Mouse (Mus musculus) hindbrain, embryonic 11.5 days (tissue): Measurements from ENCODE around the gene Pip4k2a. TPM values are rescaled to one million over a fixed set of nuclear protein-coding genes. Genes with fewer than 3 reads are reported as not detected.

Experiments used
- ATAC-seq: fragments of 200-750 bp; cut with Nextera tagmentation; 2 replicates; pipeline ENCODE4 v1.8.0; 2017; ENCODE audit warnings: mild to moderate bottlenecking, moderate TSS enrichment, moderate library complexity; ENCODE audit not compliant: low FRiP score
- DNase-seq: peaks from one replicate; pipeline ENCODE4 v3.0.0-alpha.2; 2015; ENCODE audit warnings: low spot score
- H3K27ac ChIP-seq: fragments of 300-500 bp; sonication (generic); 2 replicates; pipeline ENCODE4 v1.5.1; 2014; ENCODE audit warnings: mild to moderate bottlenecking, low read depth, low read length
- H3K27me3 ChIP-seq: fragments of 300-500 bp; sonication (generic); 2 replicates; pipeline ENCODE4 v1.6.1; 2014; ENCODE audit warnings: mild to moderate bottlenecking, low read length, moderate library complexity, mixed read lengths; ENCODE audit not compliant: control insufficient read depth, insufficient read depth
- H3K36me3 ChIP-seq: fragments of 300-500 bp; sonication (generic); 2 replicates; pipeline ENCODE4 v1.6.1; 2014; ENCODE audit warnings: mild to moderate bottlenecking, low read length, moderate library complexity, mixed read lengths; ENCODE audit not compliant: control insufficient read depth, insufficient read depth
- H3K4me1 ChIP-seq: fragments of 300-500 bp; sonication (generic); replicated peaks from 2 replicates; pipeline ENCODE4 v1.6.1; 2014; ENCODE audit warnings: low read length, mixed read lengths; ENCODE audit not compliant: control insufficient read depth, insufficient read depth
- H3K4me2 ChIP-seq: fragments of 300-500 bp; sonication (generic); replicated peaks from 2 replicates; pipeline ENCODE4 v1.6.1; 2014; ENCODE audit warnings: mild to moderate bottlenecking, low read depth, low read length
- H3K4me3 ChIP-seq: fragments of 300-500 bp; sonication (generic); 2 replicates; pipeline ENCODE4 v1.5.1; 2014; ENCODE audit warnings: low read depth, low read length
- H3K9ac ChIP-seq: fragments of 300-500 bp; sonication (generic); 2 replicates; pipeline ENCODE4 v1.6.1; 2014; ENCODE audit warnings: low read depth, low read length
- H3K9me3 ChIP-seq: fragments of 300-500 bp; sonication (generic); 2 replicates; pipeline ENCODE4 v1.6.1; 2016; ENCODE audit warnings: low read length; ENCODE audit not compliant: control insufficient read depth
- WGBS: fragments of 180-500 bp; shearing (Covaris S2); extraction: QIAGEN DNeasy Blood & Tissue Kit; methylation state at CpG from one replicate; pipeline ENCODE4 v1.1.7; 2014; 5-methylcytosine and 5-hydroxymethylcytosine counted together
- polyA plus RNA-seq: library from polyadenylated mRNA; unstranded; fragments of >200 nt; fragmentation: Nextera tagmentation; extraction: Ambion mirVana; gene quantifications from 2 replicates; pipeline ENCODE4 v1.2.1, GENCODE M21; 2014

Pip4k2a gene
- polyA plus RNA-seq, 1 experiment from 2014 or later: 10.8 TPM

GRCm38 (mm10) chr2:18933418-18933817, 64.5 kb downstream of the Pip4k2a start:
- Histone ChIP-seq H3K36me3 (no peaks in the 10 kb centered on the region), H3K4me2 (no peak overlapping the region), H3K27ac (no peak overlapping the region), H3K4me1 (no peaks in the 10 kb centered on the region), H3K4me3 (no peak overlapping the region), H3K27me3 (no peaks in the 10 kb centered on the region), H3K9ac (no peak overlapping the region), H3K9me3 (no peaks in the 10 kb centered on the region)
- DNase-seq: no peak
- WGBS: 44% methylated on average over 7 of the region's 7 CpGs
- 0 out of 2 replicates have a peak, but pooled peaks have one; percentile 38 for ATAC-seq

- Histone ChIP-seq H3K27ac (no peak overlapping the region), H3K4me3 (no peak overlapping the region), H3K9me3 (no peaks in the 10 kb centered on the region), H3K4me2 (no peak overlapping the region), H3K27me3 (no peaks in the 10 kb centered on the region), H3K9ac (no peak overlapping the region), H3K4me1 (no peaks in the 10 kb centered on the region), H3K36me3 (no peaks in the 10 kb centered on the region)
- ATAC-seq (no peak), DNase-seq (no peak)
- 91% methylated on average over 13 of the region's 13 CpGs for WGBS
These were observed 67.4 kb downstream of the Pip4k2a start for GRCm38 (mm10) chr2:18930318-18931060.

- H3K9me3 ChIP-seq: no peaks in the 10 kb centered on the region
- no peak overlapping the region for H3K27ac ChIP-seq
- ATAC-seq (no peak), DNase-seq (no peak)
- no peaks in the 10 kb centered on the region for H3K27me3 ChIP-seq
- H3K9ac ChIP-seq: no peak overlapping the region
- WGBS: 83% methylated on average over 7 of the region's 7 CpGs
- no peaks in the 10 kb centered on the region for H3K36me3 ChIP-seq
- H3K4me2 ChIP-seq: no peak overlapping the region
- no peak overlapping the region for H3K4me3 ChIP-seq
- no peaks in the 10 kb centered on the region for H3K4me1 ChIP-seq
These were observed 69.2 kb downstream of the Pip4k2a start for GRCm38 (mm10) chr2:18928597-18929257.

- H3K9ac ChIP-seq: no peak overlapping the region
- H3K4me2 ChIP-seq: no peak overlapping the region
- no peaks in the 10 kb centered on the region for H3K36me3 ChIP-seq
- no peaks in the 10 kb centered on the region for H3K27me3 ChIP-seq
- H3K4me1 ChIP-seq: no peaks in the 10 kb centered on the region
- H3K9me3 ChIP-seq: no peaks in the 10 kb centered on the region
- no peak overlapping the region for H3K4me3 ChIP-seq
- no peak overlapping the region for H3K27ac ChIP-seq
- ATAC-seq (no peak), DNase-seq (no peak)
- 87% methylated on average over 8 of the region's 8 CpGs for WGBS
These were observed 69.7 kb downstream of the Pip4k2a start for GRCm38 (mm10) chr2:18928196-18928595.

- H3K9me3 ChIP-seq: no peaks in the 10 kb centered on the region
- H3K27ac ChIP-seq: no peak overlapping the region
- no peak overlapping the region for H3K9ac ChIP-seq
- DNase-seq (no peak), ATAC-seq (no peak)
- H3K27me3 ChIP-seq: no peaks in the 10 kb centered on the region
- 50% methylated on average over 17 of the region's 17 CpGs for WGBS
- no peak overlapping the region for H3K4me2 ChIP-seq
- H3K4me3 ChIP-seq: no peak overlapping the region
- peaks cover 3% of the 10 kb centered on the region; the same call in 1 of the 2 replicates for H3K4me1 ChIP-seq
- H3K36me3 ChIP-seq: no peaks in the 10 kb centered on the region
These were observed 73.9 kb downstream of the Pip4k2a start for GRCm38 (mm10) chr2:18923806-18924595.

GRCm38 (mm10) chr2:18923098-18923649, 74.8 kb downstream of the Pip4k2a start:
- Histone ChIP-seq H3K4me1 (peaks cover 3% of the 10 kb centered on the region; the same call in 1 of the 2 replicates), H3K4me2 (no peak overlapping the region), H3K9me3 (no peaks in the 10 kb centered on the region), H3K27me3 (no peaks in the 10 kb centered on the region), H3K27ac (no peak overlapping the region), H3K9ac (no peak overlapping the region), H3K4me3 (no peak overlapping the region), H3K36me3 (no peaks in the 10 kb centered on the region)
- DNase-seq (no peak), ATAC-seq (no peak)
- 86% methylated on average over 9 of the region's 9 CpGs for WGBS

- no peak overlapping the region for H3K4me3 ChIP-seq
- H3K27me3 ChIP-seq: no peaks in the 10 kb centered on the region
- peaks cover 3% of the 10 kb centered on the region; the same call in 1 of the 2 replicates for H3K4me1 ChIP-seq
- ATAC-seq: no peak
- no peaks in the 10 kb centered on the region for H3K36me3 ChIP-seq
- DNase-seq: no peak
- no peak overlapping the region for H3K4me2 ChIP-seq
- 51% methylated on average over 1 of the region's 1 CpGs for WGBS
- H3K9ac ChIP-seq: no peak overlapping the region
- H3K27ac ChIP-seq: no peak overlapping the region
- no peaks in the 10 kb centered on the region for H3K9me3 ChIP-seq
These were observed 76.3 kb downstream of the Pip4k2a start for GRCm38 (mm10) chr2:18921570-18922180.

GRCm38 (mm10) chr2:18920461-18920877, 77.5 kb downstream of the Pip4k2a start:
- Histone ChIP-seq H3K4me3 (no peak overlapping the region), H3K36me3 (no peaks in the 10 kb centered on the region), H3K4me1 (peaks cover 3% of the 10 kb centered on the region; the same call in 1 of the 2 replicates), H3K4me2 (no peak overlapping the region), H3K9me3 (no peaks in the 10 kb centered on the region), H3K27me3 (no peaks in the 10 kb centered on the region), H3K9ac (no peak overlapping the region), H3K27ac (no peak overlapping the region)
- WGBS: 25% methylated on average over 2 of the region's 2 CpGs
- DNase-seq (no peak), ATAC-seq (no peak)
